Mouse (Mus musculus) megakaryocyte, embryonic 14.5 days (primary cell): Measurements from ENCODE around the gene E130308A19Rik. TPM values are rescaled to one million over a fixed set of nuclear protein-coding genes. Genes with fewer than 3 reads are reported as not detected.

ENCODE experiments used
- H3K27me3 ChIP-seq: replicated peaks from 2 replicates; pipeline ENCODE3; 2012; ENCODE audit warnings: inconsistent platforms
- H3K36me3 ChIP-seq: replicated peaks from 2 replicates; pipeline ENCODE3; 2012; ENCODE audit warnings: low read length, inconsistent platforms, mixed read lengths
- H3K4me1 ChIP-seq: 2 replicates; pipeline ENCODE4 v1.6.1; 2012; ENCODE audit warnings: inconsistent platforms
- H3K4me3 ChIP-seq: replicated peaks from 2 replicates; pipeline ENCODE3; 2012; ENCODE audit warnings: moderate library complexity, mild to moderate bottlenecking, inconsistent platforms
- H3K9me3 ChIP-seq: 2 replicates; pipeline ENCODE4 v1.6.1; 2012; ENCODE audit warnings: inconsistent platforms
- FLI1 ChIP-seq: IDR thresholded peaks from 2 replicates; pipeline ENCODE4 v1.6.1; 2012; ENCODE audit warnings: low read length, inconsistent platforms, mixed read lengths
- GATA1 ChIP-seq: IDR thresholded peaks from 3 replicates; pipeline ENCODE4 v1.6.1; 2012; ENCODE audit warnings: mixed read lengths, low read length, inconsistent platforms, borderline replicate concordance
- polyA plus RNA-seq: library from polyadenylated mRNA; stranded (reverse); fragments of >175 nt; gene quantifications from 2 replicates; pipeline ENCODE4 v1.2.3, GENCODE M21; 2012; ENCODE audit warnings: low replicate concordance; ENCODE audit not compliant: insufficient read depth

The E130308A19Rik gene
- polyA plus RNA-seq, 1 experiment = 0.51 TPM

DNA sequence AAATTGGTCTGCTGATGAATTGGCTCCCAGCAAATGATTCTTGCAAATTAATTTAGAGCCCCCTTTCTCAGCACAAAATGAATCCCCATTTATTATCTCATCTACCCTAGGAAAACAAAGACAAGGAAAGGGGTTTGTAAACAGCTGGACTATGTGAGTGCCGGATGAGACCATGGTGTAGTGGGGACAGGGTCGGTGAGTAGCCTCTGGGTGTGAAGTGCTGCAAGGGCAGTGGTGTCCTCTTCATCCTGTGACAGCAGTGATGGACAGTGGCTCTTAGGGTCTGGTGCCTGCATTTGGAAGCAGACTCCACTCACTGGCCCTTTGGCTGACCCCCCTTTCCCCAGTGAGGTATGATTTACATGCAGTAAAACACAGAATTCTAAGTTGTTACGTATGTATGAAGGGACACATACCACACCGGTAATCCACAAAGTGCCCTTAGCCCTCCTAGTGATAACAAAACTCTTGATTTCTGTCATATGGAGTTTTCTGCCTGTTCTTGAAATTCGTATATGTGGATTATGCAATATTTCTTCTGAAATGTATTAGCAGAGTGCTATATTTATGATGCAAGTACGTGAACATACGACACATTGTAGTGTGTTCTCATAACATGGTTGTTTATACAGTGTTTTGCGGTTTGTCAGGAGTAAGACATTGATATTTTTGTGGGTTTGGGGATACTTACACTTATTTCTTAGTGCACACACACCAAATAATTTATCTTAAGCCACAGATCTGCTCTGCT, 49.1 kb downstream of the E130308A19Rik start:
- no peak for TF ChIP-seq GATA1
- TF ChIP-seq FLI1 = no peak
- H3K4me3 ChIP-seq = peak overlapping the region; percentile 46
- H3K4me1 ChIP-seq = peaks cover 13% of the 10 kb centered on the region

DNA sequence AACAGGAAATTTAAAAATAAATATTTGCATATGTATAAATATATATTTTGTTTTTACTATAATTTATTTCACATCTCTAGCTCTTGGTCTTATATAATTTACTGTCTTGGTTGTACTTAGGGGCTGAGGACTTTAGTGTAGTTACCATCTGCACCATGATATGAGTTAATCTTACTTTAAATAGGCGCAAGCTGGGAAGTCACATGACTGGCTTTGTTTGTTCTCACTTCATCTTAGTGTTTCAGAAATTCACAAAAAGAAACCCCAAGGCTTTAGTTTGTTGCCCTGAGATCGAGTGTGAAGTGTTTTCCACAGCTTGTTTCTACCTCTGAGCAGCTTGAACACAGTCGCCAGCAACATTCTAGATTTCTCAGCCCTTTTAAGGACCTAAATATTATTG, 49.7 kb downstream of the E130308A19Rik start:
- Histone ChIP-seq H3K27me3 (no peaks in the 10 kb centered on the region), H3K4me1 (peaks cover 12% of the 10 kb centered on the region), H3K9me3 (no peaks in the 10 kb centered on the region), H3K36me3 (no peaks in the 10 kb centered on the region), H3K4me3 (no peak overlapping the region)
- TF ChIP-seq FLI1 (no peak), GATA1 (no peak)

More for the DNA sequence above, 49.1 kb downstream of the E130308A19Rik start:
- no peaks in the 10 kb centered on the region for H3K36me3 ChIP-seq
- no peaks in the 10 kb centered on the region for H3K27me3 ChIP-seq
- no peaks in the 10 kb centered on the region for H3K9me3 ChIP-seq

DNA sequence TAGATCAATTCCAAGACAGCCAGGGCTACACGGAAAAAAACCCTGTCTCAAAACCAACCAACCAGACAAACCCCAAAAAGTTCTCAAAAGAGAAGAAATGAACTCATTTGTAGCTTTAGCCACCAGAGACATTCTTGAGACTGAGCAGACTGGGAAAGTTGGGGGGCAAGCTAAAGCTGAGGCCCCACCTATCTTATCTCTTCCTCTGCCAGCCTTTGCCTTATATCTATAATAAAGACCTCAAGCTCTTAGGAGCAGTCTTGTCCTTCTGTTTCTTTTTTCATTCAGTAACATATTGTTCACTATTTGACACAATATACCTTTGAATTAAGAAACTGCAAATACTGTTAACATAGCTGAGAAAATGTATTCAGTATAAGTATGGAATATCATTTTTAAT, 55.4 kb downstream of the E130308A19Rik start:
- no peaks in the 10 kb centered on the region for H3K27me3 ChIP-seq
- no peaks in the 10 kb centered on the region for H3K36me3 ChIP-seq
- H3K9me3 ChIP-seq = no peaks in the 10 kb centered on the region
- peaks cover 16% of the 10 kb centered on the region for H3K4me1 ChIP-seq
- H3K4me3 ChIP-seq = no peak overlapping the region
- TF ChIP-seq FLI1 = no peak
- no peak for TF ChIP-seq GATA1

DNA sequence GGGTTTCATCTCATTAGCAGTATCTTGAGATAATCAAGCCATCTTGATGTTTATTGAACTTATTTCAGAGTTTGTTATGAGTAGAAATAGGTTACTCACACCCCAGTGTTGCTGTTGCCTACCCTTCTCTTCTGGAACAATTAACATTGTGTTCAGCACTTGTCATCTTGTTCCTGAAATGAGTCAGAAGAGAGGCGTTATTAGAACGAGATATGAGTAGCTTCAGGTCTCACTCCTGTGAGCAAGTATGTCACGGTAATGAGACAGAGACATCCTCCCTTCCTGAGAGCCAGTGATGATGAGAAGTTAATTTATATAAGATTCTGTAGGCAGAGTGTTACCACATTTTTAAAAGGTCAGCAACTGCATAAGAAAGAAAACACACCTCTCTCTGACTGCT, 56.5 kb downstream of the E130308A19Rik start:
- no peak overlapping the region for H3K4me3 ChIP-seq

DNA sequence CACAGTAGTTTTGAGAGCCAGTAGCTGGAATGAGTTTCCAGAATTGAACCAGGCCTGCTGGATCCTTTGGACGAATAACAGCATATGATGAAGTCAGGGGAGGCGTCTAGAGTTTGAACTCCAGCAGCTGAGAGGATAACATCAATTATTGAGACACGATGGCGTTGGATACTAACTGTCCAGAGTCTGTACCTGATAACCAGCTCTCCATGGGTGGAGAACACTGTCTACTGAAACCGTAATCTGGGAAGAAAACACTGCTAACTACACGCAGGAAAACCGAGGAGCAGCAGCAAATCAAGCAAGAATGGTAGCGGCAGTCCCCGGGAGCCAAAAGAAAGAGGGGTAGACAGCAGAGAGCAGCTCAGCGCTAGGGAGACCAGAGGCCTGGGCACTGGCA, 56.9 kb downstream of the E130308A19Rik start:
- Histone ChIP-seq H3K4me3 (no peak overlapping the region), H3K27me3 (no peaks in the 10 kb centered on the region), H3K36me3 (no peaks in the 10 kb centered on the region), H3K9me3 (no peaks in the 10 kb centered on the region), H3K4me1 (peaks cover 16% of the 10 kb centered on the region)
- TF ChIP-seq FLI1 (no peak), GATA1 (no peak)

More for the DNA sequence above, 56.5 kb downstream of the E130308A19Rik start:
- H3K27me3 ChIP-seq = no peaks in the 10 kb centered on the region
- TF ChIP-seq GATA1 (no peak), FLI1 (no peak)
- H3K4me1 ChIP-seq = peaks cover 16% of the 10 kb centered on the region
- H3K9me3 ChIP-seq = no peaks in the 10 kb centered on the region
- no peaks in the 10 kb centered on the region for H3K36me3 ChIP-seq

DNA sequence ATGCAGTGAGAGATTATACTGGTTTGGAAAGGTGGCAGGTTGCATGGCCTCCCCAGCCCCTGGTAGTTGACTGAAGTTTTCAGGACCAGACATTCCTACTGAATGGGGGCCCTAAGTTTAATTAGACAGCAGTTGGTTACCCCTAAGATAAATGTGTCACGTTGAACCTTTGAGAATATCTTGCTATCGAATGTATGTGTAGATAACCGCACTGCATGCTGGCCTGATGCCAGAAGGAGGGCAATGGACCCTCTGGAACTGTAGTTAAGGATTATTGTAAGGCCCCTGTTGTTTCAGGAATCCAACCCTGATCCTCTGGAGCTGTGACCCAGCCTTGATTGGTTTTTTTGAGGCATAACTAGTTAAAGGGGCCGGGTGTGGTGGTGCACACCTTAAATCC, 58.3 kb downstream of the E130308A19Rik start:
- Histone ChIP-seq H3K4me1 (peaks cover 26% of the 10 kb centered on the region), H3K36me3 (peaks cover 3% of the 10 kb centered on the region), H3K9me3 (no peaks in the 10 kb centered on the region), H3K4me3 (no peak overlapping the region), H3K27me3 (no peaks in the 10 kb centered on the region)
- TF ChIP-seq GATA1 (no peak), FLI1 (no peak)

DNA sequence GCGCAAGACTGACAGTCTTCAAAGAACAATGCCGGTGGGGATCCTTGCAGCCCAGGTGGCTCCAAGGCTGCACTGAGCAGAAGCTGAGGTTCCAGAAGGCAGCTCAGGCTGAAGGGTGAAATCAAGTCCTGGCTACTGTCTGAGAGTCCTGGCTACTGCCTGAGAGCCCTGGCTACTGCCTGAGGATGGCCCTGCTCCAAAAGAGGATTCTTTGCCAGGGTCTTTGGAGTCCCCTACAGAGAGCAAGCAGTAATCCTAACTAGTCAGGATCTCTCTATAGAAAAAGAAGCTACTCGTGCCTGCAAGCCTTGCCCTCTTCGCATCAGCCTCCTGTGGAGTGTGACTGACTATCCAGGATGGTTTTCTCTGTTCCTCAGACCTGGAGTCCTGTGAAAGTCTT, 60.7 kb downstream of the E130308A19Rik start:
- peaks cover 21% of the 10 kb centered on the region for H3K36me3 ChIP-seq
- TF ChIP-seq FLI1 (no peak), GATA1 (no peak)
- H3K4me3 ChIP-seq = no peak overlapping the region
- H3K4me1 ChIP-seq = peaks cover 25% of the 10 kb centered on the region
- H3K27me3 ChIP-seq = no peaks in the 10 kb centered on the region
- H3K9me3 ChIP-seq = no peaks in the 10 kb centered on the region

DNA sequence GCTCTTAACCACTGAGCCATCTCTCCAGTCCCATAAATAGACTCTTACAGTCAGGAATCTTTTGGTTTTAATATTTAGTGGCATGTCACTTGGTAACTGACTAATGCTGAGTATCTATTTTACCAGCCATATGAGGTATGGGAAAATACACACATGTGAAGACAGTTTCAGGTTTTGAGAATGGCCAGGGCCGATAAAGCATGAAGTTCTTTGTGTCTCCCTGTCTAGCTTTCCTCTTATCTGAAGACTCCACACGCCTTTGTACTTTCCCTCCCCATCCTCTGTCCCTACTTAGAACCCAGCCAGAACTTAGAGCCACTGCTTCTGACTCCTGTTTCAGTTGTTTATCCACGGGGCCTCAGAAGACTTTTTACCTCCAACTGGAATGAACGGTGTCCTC, 63.0 kb downstream of the E130308A19Rik start:
- TF ChIP-seq FLI1 (no peak), GATA1 (no peak)
- no peaks in the 10 kb centered on the region for H3K9me3 ChIP-seq
- peaks cover 21% of the 10 kb centered on the region for H3K36me3 ChIP-seq
- H3K4me3 ChIP-seq = no peak overlapping the region
- H3K4me1 ChIP-seq = peaks cover 16% of the 10 kb centered on the region
- H3K27me3 ChIP-seq = no peaks in the 10 kb centered on the region

DNA sequence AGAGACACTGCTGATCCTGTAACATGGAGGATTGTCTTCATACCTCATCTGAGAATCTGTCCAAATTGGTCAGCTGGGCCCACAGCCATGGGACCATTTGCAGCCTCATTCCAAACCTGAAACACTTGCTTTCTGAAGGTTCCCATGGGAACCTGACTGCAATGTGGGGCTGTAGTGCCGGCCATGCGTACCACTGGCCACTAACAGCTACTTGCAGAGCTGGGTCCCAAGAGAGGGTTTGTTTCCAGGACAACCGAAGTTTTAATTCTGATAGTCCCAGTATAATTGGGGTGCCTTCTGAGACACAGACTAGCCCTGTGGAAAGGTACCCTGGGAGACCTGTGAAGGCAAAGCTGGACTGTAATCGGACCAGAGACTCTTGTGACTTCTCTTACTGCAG, 64.1 kb downstream of the E130308A19Rik start:
- H3K9me3 ChIP-seq = no peaks in the 10 kb centered on the region
- H3K4me3 ChIP-seq = no peak overlapping the region
- TF ChIP-seq FLI1 (no peak), GATA1 (no peak)
- H3K36me3 ChIP-seq = peaks cover 21% of the 10 kb centered on the region
- peaks cover 16% of the 10 kb centered on the region for H3K4me1 ChIP-seq
- H3K27me3 ChIP-seq = no peaks in the 10 kb centered on the region

DNA sequence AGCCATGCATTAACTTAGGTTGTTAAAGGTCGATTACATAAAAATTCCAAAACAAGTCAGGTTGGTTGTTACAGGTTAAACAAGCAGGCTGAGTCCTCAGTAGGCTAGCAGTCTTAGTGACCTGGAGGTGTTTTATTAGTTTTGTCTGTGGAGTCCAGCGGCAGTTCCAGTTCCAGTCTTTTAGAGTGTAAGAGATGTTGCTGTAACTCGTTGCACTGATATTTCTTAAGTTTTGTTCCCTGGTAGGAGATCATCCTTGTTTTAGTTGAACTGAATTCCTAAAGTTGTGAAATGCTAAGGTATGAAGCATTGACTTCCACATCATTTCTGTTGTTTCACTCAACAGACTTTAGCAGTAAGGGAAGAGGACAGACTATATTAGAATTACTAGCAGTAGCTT, 70.8 kb downstream of the E130308A19Rik start:
- TF ChIP-seq GATA1 (no peak), FLI1 (no peak)

DNA sequence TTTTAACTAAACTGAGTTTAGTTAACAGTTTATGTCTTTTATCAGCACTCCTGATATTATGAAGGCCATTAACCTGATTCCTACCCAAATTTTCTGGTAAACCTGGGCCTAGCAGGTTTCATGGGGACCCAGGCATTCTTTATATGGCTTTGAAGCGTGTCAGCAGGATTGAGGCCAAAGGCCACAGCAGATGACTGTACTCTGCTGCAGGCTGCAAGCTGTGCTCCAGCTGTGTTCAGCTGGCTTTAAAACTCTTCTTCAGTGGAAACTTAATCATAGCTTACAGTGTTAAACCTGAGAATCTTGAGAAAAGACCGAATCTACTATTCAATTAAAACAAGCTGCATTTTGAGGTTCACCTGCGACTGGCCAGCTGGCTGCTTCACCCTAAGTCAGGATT, 71.9 kb downstream of the E130308A19Rik start:
- Histone ChIP-seq H3K4me1 (0 out of 2 replicates have a peak, but pooled peaks cover 3% of the 10 kb centered on the region), H3K9me3 (no peaks in the 10 kb centered on the region), H3K36me3 (no peaks in the 10 kb centered on the region), H3K4me3 (no peak overlapping the region), H3K27me3 (no peaks in the 10 kb centered on the region)
- no peak for TF ChIP-seq GATA1
- no peak for TF ChIP-seq FLI1

More for the DNA sequence above, 70.8 kb downstream of the E130308A19Rik start:
- H3K36me3 ChIP-seq = no peaks in the 10 kb centered on the region
- H3K4me3 ChIP-seq = no peak overlapping the region
- H3K9me3 ChIP-seq = no peaks in the 10 kb centered on the region
- no peaks in the 10 kb centered on the region for H3K27me3 ChIP-seq
- H3K4me1 ChIP-seq = 0 out of 2 replicates have a peak, but pooled peaks cover 3% of the 10 kb centered on the region
